In the genomic region with DNA sequence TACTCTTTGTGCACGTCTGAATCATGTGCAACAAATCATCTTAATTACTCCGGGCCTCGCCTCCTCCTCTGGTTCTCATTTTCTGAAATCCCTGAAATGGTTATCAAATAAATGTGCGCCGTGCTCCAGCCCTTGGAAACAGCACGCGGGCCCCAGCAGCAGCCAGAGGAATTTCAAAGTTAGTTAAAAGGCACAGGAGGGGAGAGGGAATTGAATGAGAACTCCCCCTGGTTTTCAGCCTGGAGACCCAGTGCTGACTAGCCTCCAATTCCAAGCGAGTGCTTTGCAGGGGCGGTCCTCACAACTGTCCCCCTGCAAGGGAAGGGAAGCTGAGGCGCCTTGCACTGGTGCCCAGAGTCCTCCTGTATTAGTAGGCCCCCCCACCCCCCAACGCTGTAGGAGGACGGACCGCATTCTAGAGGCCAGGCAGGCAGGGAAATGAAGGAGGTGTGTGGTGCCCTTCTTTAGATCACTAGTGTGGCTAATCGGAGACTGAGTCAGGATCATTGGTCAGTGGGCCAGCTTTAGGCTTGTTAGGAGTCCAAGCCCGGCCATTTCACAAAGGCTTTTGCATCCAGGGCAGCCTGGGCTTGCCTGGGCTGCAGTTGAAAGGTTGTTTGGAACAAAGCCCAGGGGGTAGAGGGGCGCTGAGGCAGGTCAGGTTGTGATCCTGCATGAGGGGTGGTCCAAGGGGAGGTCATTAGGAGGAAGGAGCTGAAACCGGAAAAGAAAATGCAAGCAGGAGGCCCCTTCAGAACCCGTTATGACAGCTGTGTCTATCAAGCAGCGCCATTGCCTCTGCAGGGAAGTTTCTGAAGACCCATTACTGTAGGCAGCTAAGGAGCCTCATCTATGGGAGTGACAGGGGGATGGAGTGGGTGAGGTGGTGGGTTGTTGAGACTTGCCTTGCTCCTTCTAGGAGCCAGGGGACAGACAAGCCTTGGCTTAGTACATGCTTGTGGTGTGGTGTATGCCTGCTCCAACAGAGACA, we compare ENCODE assay signal across 8 mouse cellular contexts.
A peak's percentile ranks its signal among the peaks of the same experiment; 100 is the strongest.
DNase-seq lines count a peak whose midpoint lies in the region; ATAC-seq lines count a peak whose summit lies in the region.

No protein-coding gene starts in this region.

- H3K4me3 ChIP-seq in lung, embryonic 15.5 days: no peak overlapping the region
- peak overlapping the region; percentile 21 for H3K4me3 ChIP-seq in forebrain, embryonic 13.5 days
- peak overlapping the region; percentile 19; the same call in 1 of the 2 replicates for H3K4me3 ChIP-seq in intestine, embryonic 16.5 days (ENCODE audit: low read length)

- H3K9ac ChIP-seq in lung, embryonic 15.5 days: no peak overlapping the region; the same call in 1 of the 2 replicates
- peak overlapping the region; percentile 35 for H3K9ac ChIP-seq in forebrain, embryonic 13.5 days
- no peak overlapping the region for H3K9ac ChIP-seq in intestine, embryonic 16.5 days (ENCODE audit: low read depth, low read length)

- H3K27ac ChIP-seq in lung, embryonic 15.5 days: no peak overlapping the region
- H3K27ac ChIP-seq in forebrain, embryonic 13.5 days: peak overlapping the region; percentile 51; the same call in 1 of the 2 replicates
- H3K27ac ChIP-seq in intestine, embryonic 16.5 days (ENCODE audit: low read length): no peak overlapping the region

- no peaks in the 10 kb centered on the region for H3K36me3 ChIP-seq in lung, embryonic 15.5 days
- no peaks in the 10 kb centered on the region for H3K36me3 ChIP-seq in forebrain, embryonic 13.5 days (ENCODE audit: poor library complexity, severe bottlenecking)
- H3K36me3 ChIP-seq in intestine, embryonic 16.5 days (ENCODE audit: control insufficient read depth, insufficient read depth, low read length): no peaks in the 10 kb centered on the region

- no peaks in the 10 kb centered on the region for H3K9me3 ChIP-seq in lung, embryonic 15.5 days
- H3K9me3 ChIP-seq in forebrain, embryonic 13.5 days (replicated peaks): no peaks in the 10 kb centered on the region
- no peaks in the 10 kb centered on the region for H3K9me3 ChIP-seq in intestine, embryonic 16.5 days (ENCODE audit: control insufficient read depth, low read length)

- H3K27me3 ChIP-seq in lung, embryonic 15.5 days: no peaks in the 10 kb centered on the region
- peaks cover 10% of the 10 kb centered on the region for H3K27me3 ChIP-seq in forebrain, embryonic 13.5 days
- H3K27me3 ChIP-seq in intestine, embryonic 16.5 days (replicated peaks; ENCODE audit: control insufficient read depth, insufficient read depth, low read length): no peaks in the 10 kb centered on the region

- DNase-seq in lung, postnatal 14 days: no peak
- DNase-seq in retina, embryonic 14.5 days (ENCODE audit: low spot score): peak; percentile 20
- no peak for DNase-seq in layer of hippocampus, postnatal 14 days (ENCODE audit: low spot score in 2 of 2)
- DNase-seq in urinary bladder, postnatal 4 days (ENCODE audit: low spot score in 2 of 2): no peak
- no peak for DNase-seq in lung, postnatal 36 days

- peaks cover 9% of the 10 kb centered on the region for H3K4me1 ChIP-seq in lung, embryonic 15.5 days
- peaks cover 15% of the 10 kb centered on the region for H3K4me1 ChIP-seq in forebrain, embryonic 13.5 days
- no peaks in the 10 kb centered on the region for H3K4me1 ChIP-seq in intestine, embryonic 16.5 days (ENCODE audit: control insufficient read depth, insufficient read depth, low read length)

- WGBS in lung, embryonic 15.5 days: 26% methylated on average over 19 of the region's 19 CpGs
- 5% methylated on average over 19 of the region's 19 CpGs for WGBS in forebrain, embryonic 13.5 days
- WGBS in intestine, embryonic 16.5 days: 27% methylated on average over 19 of the region's 19 CpGs

- peak overlapping the region; percentile 37 for H3K4me2 ChIP-seq in lung, embryonic 15.5 days
- peak overlapping the region; percentile 51 for H3K4me2 ChIP-seq in forebrain, embryonic 13.5 days
- peak overlapping the region; percentile 43 for H3K4me2 ChIP-seq in intestine, embryonic 16.5 days (ENCODE audit: low read depth, low read length)

- peak; percentile 52; the same call in 1 of the 2 replicates for ATAC-seq in lung, embryonic 15.5 days (ENCODE audit: borderline replicate concordance, extremely low read depth, low FRiP score, low TSS enrichment)
- peak; percentile 65; the same call in 1 of the 2 replicates for ATAC-seq in forebrain, embryonic 13.5 days
- peak; percentile 38; the same call in 1 of the 2 replicates for ATAC-seq in intestine, embryonic 16.5 days
